Mouse (Mus musculus) retina, postnatal 7 days (tissue): Measurements from ENCODE around the gene Psmd13.

Source experiments
- DNase-seq: peaks from one replicate; pipeline ENCODE4 v3.0.0-alpha.2; 2012; ENCODE audit warnings: low read depth, low spot score

Psmd13 gene

DNA sequence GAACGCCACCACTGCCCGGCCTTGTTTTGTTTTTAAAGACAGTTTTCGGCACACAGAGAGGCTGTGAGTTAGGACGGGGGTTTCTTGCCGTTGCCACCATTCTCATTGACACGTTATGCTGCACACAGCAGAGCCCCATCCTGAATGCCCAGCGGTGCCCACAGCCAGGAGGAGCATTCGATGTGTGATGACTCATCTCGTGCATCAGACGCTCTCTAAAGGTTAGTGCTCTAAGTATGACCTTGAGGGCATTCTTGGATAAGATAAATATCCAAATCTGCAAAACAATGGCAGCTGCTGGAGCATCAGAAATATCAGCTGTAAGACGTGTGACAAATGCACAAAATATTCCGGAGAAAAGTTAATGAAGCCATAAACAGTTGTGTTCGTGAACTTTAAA, 25.4 kb downstream of the Psmd13 start:
- DNase-seq: no peak

DNA sequence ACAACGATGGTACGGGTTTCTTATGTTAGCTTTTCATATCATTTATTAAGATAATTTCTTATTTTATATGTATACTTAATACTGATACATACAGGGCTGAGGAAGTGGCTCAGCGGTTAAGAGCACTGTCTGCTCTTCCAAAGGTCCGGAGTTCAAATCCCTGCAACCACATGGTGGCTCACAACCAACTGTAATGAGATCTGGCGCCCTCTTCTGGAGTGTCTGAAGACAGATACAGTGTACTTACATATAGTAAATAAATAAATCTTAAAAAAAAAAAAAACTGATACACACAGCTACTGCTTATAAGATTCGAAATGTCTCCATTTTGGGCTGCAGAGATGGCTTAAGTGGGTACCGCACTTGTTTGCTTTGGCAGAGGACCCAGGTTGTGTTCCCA, 25.9 kb downstream of the Psmd13 start:
- DNase-seq: no peak

DNA sequence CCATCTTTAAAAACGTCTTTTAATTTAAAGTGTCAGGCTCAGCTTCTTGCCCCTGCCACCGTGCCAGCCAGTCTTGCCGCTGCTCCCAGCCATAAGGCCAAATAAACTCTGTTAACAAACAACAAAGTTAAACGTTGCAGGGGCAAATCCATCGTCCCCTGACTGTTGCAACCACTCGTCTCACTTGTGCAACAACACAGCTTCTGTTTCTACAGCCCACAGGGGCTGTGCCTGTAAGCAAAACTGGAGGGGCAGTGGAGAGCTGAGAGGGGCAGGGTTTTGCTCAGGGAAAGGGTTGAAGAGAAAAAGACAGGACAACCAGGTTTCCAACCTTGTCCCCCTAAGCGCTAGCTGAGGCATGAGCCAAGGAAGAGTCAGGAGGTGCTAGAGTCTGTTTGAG, 26.4 kb downstream of the Psmd13 start:
- DNase-seq: no peak

DNA sequence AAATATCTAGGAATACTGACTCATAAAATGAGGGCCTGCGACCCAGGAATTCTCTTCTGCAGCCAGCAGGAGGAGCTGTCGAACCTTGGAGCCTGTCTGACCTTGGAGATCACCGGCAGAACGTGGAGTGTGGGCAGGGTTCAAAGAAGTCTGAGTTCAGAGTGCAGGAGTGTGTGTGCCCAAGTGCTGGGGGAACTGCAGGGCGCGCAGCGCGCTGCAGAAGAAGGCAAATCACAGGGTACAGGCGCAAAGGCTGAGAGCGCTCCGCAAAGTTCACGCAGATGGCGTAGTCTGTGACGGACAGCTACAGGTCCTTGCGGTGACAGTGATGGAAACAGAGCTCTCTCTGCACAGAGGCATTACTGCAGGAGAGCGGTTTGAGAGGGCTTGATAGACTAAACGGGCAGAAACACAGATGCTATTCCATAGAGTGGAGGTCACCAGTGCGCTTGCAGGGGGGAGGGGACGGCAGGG, 26.9 kb downstream of the Psmd13 start:
- peak; percentile 65 for DNase-seq

DNA sequence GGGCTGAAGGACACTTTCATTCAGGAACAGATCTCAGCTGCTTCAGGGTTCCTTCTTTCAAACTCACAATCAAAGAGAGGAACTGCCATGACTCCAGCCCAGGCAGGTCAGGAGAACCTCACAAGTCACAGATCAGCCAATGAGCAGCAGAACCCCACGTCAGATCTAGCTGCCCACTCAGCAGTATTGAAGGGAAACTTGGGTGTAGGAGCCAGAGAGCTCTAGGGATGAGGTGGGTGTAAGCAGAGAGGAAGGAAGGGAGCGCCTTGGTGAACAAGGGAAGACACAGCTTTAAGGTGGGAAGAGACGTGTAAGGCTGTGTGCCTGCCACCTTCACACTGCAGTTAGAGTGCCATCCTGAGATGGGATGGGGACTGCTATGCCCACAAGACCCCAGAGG, 30.5 kb downstream of the Psmd13 start:
- DNase-seq: no peak

DNA sequence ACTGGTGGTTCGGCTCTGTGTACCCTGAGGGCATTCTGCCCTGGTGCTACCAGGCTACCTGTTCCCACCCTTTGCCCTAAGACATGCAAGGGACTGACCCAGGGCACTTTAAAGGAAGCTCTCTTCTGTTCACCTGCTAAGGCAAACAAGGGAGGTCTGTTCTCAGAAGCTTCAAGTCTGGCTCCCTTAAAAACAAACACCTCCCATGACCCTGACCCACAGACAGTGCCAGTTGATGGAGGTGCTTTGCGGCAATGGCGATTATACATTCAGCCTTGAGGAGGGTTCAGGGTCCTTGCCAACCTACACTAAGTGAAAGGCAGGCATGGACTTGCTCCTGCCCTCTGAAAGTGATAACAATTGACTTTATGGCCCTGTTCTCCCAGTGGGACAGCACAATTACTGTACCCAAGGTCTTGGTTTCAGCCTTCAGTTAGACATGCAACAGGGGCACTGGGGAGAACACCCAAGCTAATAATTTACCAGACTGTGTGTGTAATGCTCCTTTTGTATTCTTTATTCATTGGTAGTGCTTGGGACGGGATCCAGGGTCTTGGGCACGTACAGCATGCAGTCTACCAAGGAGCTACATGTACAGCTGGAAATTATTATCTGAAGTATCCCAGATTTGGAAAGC, 31.2 kb downstream of the Psmd13 start:
- DNase-seq: no peak

DNA sequence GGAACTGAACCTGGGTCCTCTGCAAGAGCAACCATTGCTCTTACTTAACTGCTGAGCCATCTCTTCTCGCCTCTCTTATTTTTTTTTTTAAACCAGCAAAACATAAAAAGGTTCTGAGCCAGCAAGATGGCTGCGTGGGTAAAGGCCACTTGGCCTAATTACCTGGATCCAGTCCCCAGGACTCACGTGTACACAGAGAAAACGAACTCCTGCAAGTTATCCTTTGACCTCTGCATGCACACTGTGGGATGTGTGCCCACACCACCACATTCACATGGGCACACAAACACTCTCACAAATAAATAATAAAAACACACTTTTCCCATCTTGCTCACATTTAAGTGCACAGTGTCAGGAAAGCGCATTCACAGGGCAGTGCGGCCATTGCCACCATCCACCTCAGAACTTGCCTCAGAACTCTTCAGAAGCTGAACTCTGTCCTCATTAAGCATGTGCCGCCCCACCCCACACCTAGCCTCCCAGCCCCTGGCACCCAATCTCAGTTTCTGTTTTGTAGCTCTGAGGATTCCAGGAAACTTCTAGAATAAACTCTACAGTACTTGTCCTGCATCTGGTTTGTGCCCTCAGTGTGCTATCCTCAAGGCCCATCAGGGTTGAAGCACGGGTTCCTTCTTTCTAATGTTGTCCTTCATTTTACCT, 32.4 kb downstream of the Psmd13 start:
- no peak for DNase-seq

DNA sequence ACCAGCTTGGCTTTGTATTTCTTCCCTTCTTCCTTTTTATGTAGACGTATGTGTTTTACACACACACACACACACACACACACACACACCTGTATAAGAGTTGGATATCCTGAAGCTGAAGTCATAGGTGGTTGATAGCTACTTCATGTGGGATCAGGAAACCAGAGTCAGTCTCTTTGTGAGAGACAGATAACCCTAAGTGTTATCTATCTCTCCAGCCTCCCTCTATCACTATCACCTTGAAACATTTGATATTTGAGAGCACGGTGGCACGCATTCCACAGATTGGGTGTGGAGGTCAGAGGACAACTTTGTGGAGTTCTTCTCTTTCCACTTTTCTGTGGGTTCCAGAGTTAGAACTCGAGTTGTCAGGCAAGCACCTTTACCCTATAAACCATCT, 38.1 kb downstream of the Psmd13 start:
- DNase-seq: no peak

DNA sequence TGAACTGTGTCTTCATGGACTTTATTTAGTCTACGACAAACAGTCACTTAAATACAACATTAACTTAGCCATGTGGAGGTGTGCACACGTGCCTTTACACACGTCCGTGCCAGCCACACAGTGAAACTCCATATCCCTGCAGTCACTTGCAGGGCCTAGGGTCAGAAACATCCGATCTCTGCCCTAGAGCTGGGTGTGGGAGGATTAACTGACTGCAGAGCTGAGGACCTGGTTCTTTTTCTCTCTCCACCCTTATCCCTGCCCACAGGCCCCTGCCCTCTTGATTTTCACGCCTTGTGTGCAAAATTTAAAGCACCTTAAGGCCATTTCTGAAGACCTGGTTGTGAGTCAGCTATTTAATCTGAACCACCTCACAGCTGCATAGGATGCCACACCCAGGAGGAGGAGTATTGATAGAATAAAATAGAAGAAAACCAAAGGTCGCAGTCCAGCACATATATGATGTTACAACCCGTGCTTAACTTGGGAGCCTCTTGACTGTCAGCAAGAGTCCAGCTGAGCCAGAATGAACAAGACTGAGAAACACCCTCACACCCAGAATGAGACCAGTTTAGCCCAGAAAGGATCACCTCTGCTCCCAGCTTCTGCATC, 38.8 kb downstream of the Psmd13 start, which contains the start of gene Nlrp6:
Gene Nlrp6 (plus strand): TSS at position 485 of the 612 bp plus-strand sequence.
- DNase-seq: no peak

DNA sequence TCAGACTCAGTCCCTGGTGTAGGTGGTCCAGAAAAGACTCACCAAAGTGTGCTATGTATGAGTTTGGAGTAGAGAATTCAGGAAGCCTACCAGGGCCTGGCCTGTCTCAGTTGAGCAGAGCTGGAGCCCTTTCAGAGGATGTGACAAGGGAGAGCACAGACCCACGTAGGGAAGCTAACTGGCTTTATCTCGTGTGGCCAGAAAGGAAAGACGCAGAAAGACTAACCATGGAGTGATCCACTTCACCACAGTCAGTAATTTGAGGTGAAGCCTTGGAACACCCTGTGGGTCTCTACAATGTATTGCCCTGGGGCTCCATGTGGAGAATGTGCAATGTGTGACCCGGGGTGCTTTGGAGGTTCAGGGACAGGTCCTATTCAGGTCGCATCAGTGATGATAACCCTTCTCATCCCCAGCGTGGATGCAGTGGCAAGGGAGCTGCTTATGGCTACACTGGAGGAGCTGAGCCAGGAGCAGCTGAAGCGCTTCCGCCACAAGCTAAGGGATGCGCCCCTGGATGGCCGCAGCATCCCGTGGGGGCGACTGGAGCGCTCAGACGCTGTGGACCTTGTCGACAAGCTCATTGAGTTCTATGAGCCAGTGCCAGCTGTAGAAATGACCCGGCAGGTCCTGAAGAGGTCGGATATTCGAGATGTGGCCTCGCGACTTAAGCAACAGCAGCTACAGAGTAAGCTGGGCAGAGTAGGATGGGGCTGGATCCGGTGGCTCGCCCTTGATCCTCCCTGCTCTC, 39.6 kb downstream of the Psmd13 start:
- no peak for DNase-seq

DNA sequence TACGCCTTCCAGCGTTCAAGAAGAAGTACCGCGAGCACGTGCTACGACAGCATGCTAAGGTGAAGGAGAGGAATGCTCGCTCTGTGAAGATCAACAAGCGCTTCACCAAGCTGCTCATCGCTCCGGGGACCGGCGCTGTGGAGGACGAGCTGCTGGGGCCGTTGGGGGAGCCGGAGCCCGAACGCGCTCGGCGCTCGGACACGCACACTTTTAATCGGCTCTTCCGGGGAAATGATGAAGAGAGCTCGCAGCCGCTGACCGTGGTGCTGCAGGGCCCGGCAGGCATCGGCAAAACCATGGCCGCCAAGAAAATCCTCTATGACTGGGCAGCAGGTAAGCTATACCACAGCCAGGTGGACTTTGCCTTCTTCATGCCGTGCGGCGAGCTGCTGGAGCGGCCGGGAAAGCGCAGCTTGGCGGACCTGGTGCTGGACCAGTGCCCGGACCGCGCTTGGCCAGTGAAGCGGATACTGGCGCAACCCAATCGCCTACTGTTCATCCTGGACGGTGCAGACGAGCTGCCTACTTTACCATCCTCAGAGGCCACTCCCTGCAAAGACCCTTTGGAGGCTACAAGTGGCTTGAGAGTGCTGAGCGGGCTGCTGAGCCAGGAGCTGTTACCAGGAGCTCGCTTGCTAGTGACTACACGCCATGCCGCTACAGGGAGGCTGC, 40.8 kb downstream of the Psmd13 start:
- no peak for DNase-seq

DNA sequence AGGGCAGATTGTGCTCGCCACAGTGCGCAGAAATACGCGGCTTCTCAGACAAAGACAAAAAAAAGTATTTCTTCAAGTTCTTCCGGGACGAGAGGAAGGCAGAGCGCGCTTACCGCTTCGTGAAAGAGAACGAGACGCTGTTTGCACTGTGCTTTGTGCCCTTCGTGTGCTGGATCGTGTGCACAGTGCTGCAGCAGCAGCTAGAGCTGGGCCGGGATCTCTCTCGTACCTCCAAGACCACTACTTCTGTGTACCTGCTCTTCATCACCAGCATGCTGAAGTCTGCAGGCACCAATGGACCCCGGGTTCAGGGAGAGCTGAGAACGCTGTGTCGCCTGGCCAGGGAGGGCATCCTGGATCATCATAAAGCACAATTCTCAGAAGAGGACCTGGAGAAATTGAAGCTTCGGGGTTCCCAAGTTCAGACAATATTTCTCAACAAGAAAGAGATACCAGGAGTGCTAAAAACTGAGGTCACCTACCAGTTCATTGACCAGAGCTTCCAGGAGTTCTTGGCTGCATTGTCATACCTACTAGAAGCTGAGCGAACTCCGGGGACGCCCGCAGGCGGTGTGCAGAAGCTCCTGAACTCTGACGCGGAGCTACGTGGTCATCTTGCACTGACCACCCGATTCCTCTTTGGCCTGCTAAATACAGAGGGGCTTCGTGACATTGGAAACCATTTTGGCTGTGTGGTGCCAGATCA, 41.5 kb downstream of the Psmd13 start:
- DNase-seq: no peak

DNA sequence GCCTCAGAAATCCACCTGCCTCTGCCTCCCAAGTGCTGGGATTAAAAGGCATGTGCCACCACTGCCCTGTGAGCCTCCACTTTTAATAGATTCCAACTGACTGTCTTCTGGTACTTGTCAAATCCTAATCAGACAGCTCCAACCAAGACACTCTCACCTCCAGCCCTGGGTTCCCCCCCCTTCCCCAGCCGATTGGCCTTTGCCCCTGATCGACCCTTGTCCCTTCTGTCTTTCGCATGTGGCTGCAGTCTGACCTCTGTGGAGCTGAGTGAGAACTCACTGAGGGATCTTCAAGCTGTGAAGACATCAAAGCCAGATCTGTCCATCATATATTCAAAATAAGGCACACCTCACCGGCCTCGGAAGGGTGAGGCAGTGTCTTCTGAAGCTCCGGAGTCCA, 45.4 kb downstream of the Psmd13 start:
- DNase-seq: no peak

DNA sequence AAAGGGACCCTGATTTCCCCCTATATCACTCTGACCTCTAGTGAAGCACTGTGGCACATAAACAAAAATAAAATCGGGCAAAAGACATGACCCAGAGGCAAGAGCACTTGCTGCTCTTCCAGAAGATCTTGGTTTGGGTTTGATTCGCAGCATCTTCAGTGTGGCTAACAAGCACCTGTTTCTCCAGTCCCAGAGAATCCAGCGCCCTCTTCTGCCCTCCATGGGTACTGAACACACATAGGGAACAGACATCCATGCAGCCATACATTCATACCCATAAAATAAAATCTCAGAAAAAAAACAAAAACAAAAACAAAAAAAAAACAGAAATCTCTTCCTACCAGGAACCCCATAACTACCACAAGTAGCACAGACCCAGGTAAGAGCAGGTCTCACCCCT, 56.7 kb downstream of the Psmd13 start:
- no peak for DNase-seq

DNA sequence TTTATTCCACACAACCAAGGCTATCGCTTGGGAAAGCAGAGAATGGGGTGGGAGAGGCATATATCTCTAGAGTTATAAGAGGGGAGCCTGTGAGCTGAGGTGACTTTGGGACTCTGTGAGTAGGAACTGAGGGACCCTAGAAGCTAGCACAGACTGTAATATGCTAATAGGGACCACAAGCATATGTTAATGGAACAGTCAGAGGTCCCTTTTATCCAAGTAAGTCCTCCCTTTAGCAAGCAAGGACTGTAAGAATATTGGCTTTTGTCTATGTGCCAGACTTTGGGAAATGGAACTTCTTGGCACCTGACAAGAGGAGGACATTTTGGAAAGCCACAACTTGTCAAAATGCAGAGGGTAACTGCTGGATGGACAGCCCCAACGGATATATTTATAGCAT, 57.1 kb downstream of the Psmd13 start:
- no peak for DNase-seq

DNA sequence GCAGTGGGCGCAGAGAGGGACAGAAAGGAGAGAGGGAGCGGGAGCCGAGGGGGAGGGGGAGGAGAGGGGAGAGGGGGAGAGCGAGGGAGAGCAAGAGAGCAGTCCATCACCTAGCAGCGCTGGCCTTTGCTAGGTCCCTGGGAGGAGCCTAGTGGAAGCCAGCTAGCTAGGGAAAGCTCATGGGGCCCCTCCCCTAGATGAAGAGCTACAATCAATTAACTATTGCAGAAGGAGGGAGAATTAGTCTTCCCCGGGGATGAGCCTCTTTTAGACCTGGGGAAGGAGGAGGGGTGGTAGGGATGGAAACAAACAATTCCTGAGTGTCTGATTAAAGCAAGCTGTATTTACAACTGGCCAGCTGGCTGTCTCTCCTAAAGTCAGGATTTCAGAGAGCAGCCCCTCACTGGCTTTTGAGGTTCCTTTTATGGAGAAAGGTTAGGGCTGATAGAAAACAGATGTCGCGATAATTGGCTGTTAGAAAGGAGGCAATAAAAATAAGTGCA, 58.0 kb downstream of the Psmd13 start:
- no peak for DNase-seq

DNA sequence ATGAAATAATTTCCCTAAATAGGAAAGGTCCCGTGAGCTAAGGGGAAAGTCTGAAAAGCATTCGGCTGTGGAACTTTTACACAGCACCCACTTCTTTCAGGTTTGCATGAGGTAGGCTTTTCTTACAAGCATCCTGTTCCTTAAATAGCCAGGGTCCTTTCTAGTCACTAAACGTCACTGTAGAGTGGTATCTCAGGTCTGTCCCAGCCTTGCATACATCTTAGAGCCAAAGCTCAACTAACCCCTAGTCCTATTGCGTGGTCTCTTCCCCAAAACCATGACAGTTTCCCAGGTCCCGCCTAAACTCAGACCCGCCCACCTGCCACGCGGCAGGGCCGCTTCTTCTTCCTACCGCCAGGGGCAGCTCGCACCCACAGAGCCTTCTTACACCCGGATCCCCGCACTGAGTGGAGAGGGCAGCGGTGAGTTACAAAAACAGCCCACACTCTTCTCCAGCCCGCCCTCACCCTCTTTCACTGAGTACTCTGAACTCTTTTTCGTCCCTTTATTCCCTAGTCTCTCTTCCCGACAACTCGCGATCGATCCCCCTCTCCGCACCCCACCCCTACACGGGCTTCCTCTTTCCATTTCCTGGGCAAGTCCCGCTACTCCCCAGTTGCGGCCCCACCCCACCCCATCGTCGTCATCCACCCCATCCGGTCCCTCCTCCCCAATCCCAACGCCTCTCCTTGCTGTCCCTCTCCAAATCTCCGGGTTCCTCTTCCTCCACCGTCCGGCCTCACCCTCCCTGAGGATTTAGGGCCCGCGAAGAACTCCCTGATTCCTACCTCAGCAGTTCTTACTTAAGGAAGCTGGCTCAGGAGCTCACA, 59.7 kb downstream of the Psmd13 start, which contains the start of gene Pgghg:
Gene Pgghg (plus strand): TSS at position 170 of the 830 bp plus-strand sequence.
- DNase-seq: peak; percentile 21

DNA sequence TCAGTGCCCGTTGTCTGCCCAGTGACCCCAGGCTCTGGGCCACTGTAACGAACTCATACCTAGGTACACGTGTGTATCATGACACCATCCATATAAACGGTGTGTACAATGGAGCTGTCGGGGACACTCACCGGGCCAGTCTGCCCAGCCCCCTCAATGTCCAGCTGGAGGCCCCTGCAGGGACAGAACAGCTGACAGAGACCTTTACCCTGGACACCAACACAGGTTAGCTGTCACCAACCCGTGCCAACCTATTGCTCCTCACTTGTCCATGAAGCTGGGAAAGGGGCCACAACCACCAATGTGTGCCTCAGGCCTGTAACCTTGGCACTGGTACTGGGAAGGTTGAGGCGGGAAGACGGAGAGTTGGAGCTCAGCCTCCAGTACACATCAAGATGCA, 60.6 kb downstream of the Psmd13 start:
- no peak for DNase-seq

DNA sequence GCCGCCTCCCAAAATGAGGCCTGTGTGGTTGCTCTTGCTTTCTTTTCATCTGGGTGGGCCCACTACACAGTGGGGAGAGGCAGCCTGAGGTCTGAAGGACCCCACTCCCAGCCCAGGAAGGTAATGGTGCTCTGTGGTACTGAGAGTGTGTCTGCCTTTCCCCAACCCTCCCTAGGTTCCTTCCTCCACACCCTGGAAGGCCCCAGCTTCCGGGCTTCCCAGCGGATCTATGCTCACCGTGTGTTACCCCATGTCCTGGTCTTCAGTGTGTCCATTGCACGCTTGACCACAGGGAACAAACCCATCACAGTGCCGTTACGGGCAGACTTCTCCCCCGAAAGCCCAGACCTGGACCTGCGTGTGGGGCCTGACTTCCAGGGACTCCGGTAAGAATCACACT, 61.0 kb downstream of the Psmd13 start:
- no peak for DNase-seq

DNA sequence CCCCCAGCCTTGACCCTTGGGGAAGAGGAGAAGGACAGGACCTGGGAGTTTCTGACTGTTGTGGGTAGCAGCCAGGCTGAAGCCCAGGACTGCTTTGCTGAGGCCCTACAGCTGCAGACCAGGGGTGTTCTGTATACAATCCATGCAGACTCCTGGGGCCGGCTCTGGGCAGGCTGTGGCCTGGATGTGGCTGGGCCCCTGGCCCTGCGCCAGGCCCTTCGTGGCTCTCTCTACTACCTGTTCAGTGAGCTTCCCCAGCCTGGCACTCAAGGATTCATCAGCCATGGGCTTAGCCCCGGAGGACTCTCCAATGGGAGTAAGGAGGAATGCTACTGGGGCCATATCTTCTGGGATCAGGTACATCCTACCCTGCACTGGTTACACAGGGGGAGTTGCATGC, 61.6 kb downstream of the Psmd13 start:
- no peak for DNase-seq
